Mouse (Mus musculus): Measurements from ENCODE around the gene S100a16.

Gene S100a16

DNA sequence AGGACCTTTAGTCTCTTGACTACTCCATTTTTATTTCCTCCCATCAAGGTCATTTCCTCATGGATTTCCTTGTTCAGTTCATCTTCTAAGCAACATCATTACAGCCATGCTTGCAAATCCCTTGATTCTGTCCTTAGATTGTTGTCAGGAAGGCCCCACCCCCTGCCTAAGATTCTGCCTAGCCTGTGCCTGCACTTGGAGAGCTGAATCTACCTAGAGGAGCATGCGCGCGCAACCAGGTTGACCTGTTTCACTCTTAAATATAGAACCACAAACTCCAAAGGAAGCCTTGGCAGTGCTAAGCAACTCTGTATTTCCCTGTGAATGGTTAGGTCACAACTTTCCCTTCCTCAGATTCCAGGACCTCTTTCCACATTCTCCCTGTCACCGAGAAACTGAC is 19.3 kb upstream of the S100a16 start:
- in situ Hi-C loops (cut with MboI; ENCODE audit: low sequenced_read_pairs), result no loop called here

DNA sequence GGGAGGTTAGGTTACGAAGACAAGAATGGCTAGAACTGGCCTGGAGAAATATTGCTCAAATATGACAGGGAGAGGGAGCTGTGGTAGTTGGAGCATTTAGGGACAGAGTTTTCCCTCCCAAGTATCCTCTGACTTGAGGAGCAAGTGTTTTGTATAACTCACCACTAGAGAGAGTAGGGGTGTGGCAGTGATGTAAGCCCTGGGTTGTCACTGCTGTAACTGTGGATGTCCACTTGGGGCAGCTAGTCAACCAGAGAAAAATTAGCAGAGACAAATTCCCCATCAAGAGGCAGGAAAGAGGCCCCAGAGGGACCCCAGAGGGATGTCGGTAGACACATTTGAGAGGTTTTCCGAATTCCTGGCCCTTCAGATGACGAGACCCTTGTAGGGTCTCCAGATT is 11.6 kb upstream of the S100a16 start:
- in situ Hi-C loops (cut with MboI; ENCODE audit: low sequenced_read_pairs), result no loop called here

DNA sequence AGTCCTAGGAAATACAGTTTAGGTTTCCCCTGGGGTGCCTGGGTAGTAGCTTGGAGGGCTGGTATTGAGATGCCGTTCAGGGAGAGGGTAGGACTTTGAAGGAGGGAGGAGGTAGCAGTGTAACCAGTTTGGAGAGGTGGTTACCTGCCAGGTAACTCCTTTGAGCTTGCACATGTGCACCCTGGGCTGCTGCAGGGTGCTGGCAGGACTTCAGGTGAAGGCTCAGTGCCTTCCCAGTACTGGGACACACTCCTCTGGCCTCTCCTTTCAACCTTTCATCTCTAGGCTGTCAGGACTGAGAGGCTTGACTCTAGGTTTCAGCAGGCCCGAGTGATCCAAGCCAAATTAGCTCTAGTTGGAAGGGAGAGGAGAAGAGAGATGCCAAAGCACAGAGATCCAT is 11.0 kb upstream of the S100a16 start:
- in situ Hi-C loops (cut with MboI; ENCODE audit: low sequenced_read_pairs), result no loop called here

DNA sequence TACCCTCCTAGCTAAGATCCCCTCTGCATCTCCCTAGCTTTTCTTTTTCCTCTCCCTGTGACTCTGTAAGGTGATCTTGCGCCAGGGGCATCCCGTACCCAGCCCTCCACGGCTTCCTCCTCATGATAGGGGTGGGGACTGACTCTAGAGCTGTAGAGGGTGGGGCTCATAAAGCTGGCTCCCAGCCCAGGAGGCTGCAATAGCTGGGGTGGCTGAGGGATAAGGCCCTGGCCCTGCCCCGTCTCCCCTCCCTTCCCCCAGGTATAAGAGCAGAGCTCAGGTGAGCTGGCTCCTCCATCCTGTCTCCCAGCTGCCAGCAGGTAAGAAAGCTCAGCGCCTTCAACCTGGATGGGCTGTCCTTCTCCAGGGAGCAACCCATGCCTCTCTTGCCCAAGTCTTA is 10.5 kb upstream of the S100a16 start, which contains the start of gene S100a14:
Gene S100a14, plus strand, starts transcription at position 277 of the 400 bp plus-strand sequence.
- in situ Hi-C loops (cut with MboI; ENCODE audit: low sequenced_read_pairs), result no loop called here

DNA sequence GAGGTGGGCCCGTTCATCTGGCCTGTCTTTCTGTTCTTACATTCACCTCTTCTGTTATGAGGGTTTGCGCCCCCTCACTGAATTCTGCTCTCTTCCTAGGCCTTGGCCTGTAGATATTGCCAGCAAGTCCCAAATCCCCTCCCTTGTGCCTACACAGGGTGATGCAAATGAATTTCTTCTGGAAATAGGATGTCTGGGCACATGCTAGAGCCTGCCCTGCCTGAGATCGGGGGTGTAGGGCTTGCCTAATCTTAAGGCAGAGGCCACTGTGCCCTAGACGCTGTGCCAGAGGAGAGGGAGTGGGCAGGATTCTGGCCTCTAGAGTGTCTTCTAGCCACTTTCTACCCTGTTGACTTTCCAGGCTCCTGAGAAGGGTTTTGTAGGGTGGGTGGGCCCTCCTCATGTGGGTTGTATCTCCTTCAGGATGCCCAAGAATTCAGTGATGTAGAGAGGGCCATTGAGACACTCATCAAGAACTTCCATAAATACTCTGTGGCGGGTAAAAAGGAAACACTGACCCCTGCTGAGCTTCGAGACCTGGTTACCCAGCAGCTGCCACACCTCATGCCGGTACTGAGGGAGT is 9.7 kb upstream of the S100a16 start:
- in situ Hi-C loops (cut with MboI; ENCODE audit: low sequenced_read_pairs), result no loop called here

DNA sequence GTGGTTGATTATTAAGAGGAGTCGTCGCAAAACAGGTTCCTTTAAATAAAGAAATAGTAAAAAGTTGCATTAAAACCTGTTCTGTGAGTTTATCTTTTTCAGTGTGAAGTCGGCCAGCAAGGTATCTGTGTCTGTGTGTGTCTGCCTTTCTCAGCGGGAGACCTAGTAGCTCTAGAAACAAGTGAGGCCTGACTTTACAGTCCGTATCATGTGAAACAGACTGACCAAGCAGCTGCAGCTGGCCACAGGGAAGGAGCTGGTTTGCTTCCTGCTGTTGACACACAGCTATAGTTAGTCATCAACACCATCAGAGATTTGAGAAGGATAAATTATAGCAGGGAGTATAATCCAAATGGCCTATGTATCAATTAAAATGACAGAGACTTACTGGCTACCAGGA is 5.3 kb upstream of the S100a16 start:
- in situ Hi-C loops (cut with MboI; ENCODE audit: low sequenced_read_pairs), result no loop called here

DNA sequence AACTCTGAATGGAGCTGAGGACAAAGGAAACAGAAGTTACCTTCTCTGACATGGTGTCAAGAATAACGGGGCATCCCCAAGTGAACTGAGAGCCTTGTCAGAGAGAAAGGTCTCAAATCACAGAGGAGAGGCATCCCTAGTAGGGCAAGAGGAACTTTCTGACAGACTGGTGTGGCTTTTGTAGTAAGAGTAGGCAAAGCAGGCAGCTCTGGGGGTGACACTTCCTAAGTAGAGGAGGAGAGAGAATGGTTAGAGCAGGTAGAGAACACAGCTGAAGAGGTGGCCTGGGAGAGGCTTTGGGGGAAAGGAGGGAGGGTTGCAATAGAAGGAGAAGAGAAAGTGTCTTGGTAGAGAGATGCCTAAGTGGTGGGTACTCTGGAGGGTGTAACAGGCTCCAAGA is 1.6 kb upstream of the S100a16 start:
- in situ Hi-C loops (cut with MboI; ENCODE audit: low sequenced_read_pairs), result no loop called here

DNA sequence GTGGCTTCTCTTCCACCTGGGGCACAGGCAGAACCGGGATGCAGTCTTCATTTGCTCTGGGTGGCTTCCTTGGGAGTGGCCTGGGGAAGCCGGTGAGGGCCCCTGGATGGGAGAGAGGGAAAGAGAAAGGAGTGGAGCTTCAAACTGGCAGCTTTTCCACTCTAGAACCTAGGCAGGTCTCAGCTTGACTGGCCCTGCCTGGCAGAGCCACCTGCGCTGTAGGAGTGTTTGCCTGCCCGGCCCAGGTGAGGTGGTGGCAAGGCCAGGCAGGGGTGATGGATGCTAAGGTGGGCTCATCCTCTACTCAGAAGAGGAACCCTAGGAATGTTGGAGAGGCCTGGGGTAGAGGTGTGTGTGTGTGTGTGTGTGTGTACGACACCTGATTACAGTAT is 847 bp downstream of the S100a16 start:
- in situ Hi-C loops (cut with MboI; ENCODE audit: low sequenced_read_pairs), result no loop called here

DNA sequence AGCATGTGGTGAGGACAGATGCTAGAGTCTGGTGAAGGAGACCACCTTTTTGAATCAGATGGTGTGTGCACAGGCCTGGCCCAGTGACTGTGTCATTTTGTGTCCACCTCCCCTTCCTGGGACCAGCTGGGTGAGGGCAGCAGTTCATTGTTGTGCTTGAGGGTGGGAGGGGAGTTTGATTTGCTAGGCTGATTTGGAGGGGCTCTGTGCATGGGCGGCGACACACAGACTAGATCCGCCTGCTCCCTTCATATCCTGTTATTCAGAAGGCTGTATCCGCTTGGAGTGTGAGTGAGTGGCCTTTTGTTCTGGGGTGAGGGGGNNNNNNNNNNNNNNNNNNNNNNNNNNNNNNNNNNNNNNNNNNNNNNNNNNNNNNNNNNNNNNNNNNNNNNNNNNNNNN is 3.9 kb downstream of the S100a16 start:
- in situ Hi-C loops (cut with MboI; ENCODE audit: low sequenced_read_pairs), result no loop called here

DNA sequence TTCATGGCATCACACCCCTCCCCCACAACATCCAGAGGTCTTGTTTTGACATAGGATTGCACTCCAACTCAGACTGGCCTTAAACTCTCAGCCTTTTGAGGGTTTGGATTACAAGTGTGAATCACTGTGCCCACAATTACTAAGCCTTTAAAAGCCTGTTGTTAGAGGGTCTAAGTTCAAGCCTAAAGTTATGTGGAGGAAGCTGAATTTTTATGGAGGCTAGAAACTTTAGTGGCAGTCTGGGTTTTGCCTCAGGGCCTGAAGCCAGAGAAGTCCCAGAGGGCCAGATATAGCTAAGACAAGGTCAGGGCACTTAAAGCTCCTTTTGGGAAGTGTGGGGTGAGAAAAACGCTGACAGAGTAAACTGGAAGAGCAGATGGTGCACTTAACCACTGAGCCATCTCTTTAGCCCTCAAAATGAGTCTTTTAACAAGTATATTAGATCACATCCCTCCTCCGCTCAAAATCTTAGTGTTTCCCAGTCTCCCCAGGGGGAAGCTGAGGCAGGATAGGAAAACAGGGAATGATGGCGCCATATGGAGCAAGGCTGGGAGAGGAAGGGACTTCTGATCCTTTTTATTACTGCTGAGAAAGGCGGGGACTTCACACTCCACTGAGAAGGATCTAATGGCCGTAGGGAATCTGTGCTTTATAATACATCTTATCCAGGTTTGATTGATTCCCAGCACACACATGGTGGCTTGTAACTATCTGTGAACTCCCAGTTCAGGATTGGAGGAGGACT is 12.8 kb downstream of the S100a16 start:
- in situ Hi-C loops (cut with MboI; ENCODE audit: low sequenced_read_pairs), result no loop called here

DNA sequence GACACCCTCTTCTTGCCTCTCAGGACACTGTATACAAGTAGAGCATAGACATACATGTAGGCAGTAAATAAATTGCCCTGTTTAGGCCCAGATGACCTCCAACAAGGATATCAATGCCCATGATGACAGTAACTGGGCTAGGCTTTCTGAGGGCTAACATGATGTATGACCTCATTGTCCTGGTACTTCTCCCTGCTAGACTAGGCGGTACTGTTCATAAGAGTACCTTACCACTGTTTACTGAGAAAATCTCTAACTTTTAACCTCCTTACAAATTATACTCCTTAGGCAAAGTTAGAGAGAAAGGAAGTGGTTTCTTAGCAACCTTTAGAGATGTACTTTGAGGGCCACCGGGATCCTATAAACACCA is 13.4 kb downstream of the S100a16 start:
- in situ Hi-C loops (cut with MboI; ENCODE audit: low sequenced_read_pairs), result no loop called here

DNA sequence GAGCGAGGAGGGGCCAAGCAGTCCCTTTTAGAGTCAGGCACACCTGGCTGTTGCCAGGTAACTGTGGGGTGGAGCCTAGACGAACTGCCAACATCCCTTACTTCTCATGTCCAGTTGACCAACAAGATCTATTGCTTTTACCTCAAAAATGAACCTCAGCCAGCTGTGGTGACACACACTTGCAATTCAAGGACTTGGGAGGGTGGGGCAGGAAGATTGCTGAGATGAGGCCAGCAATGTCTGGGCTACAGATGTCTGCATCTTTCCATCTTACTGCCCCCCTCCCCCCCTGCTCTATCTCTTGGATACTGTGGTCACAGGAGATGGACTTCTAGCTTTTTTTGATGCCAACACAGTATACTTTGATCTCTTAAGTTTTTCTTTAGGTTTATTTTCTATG is 15.2 kb downstream of the S100a16 start:
- in situ Hi-C loops (cut with MboI; ENCODE audit: low sequenced_read_pairs), result no loop called here

DNA sequence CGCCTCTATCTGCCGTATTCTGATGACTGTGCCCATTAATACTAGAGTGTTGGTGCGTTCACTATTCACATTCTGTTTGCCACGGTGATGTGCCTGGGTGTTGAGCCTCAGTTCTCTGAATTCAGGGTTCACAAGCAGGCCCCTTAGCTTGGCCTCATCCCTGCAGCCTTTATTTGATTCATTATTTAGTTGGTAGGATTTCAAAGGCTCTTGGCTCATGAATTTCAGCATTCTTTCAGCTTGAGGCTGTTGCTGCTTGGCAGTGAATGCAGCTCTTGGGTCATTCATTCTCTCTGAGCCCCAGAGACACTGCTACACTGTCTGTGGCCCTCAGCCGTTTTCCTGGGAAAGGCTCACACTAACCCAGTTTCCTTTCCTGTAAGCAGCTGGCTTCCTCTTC is 18.9 kb downstream of the S100a16 start:
- in situ Hi-C loops (cut with MboI; ENCODE audit: low sequenced_read_pairs), result no loop called here

DNA sequence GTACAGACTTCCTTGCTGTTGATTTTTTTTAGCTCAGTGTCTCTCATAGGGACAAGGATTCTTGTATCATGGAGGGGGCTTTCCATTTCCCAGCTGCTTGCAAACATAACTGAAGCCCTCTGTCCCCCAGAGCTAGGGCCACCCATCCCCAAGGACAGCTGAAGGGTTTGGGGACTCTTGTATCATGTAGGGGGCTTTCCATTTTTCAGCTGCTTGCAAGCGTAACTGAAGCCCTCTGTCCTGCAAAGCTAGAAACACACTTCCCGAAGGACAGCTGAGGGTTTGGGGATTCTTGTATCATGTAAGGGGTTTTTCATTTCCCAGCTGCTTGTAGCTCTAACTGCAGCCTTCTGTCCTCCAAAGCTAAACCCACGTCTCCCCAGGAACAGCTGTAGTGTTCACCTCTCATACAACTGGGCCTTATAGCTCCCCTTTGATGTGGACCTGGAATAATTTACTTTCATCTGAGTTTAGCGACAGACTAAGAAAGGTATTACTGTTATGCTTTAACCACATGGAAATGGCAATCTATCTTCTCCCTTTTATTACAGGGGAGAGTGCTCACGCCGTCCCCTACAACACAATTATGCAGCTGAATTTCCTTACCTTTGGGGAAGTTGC is 23.1 kb downstream of the S100a16 start, which contains the start of gene S100a3:
Gene S100a3, plus strand, starts transcription at position 571 of the 621 bp plus-strand sequence.
- in situ Hi-C loops (cut with MboI; ENCODE audit: low sequenced_read_pairs), result no loop called here

DNA sequence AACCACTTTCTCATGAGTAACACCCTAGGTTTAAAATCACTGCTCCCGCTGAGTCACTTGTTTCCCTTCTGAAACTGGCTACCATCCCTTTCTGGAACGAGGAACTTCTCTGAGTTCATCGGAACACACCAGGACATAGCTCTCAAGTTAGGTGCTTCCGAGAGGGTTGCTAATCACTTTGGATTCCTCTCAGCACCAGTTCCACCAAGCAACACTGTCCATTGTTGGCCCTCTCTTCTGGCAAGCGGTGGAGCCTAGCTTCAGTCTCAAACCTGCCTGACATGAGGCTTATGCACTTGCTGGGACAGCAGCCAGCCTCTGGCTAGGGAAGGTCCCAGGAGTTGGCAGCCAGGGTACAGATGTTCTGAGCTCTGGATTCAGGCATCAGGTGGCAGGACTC is 37.6 kb downstream of the S100a16 start:
- in situ Hi-C loops (cut with MboI; ENCODE audit: low sequenced_read_pairs), result no loop called here

DNA sequence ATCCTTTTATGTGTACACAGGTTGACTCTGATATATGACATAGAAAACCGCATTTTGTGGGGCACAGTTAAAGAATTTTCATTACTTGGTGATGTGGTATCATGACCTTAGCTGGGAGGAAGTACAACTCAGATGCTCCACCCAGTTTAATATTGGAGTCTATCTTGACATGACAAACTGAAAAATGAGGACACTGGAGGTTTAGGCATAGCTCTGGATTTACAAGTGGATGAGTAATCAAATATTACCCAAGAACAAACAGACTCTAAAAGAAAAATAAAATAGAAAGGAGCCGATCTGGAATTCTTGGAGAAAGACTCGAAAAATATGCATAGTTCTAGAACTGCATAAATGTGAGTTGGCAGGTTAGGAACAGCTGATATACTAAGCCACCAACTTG is 38.3 kb downstream of the S100a16 start:
- in situ Hi-C loops (cut with MboI; ENCODE audit: low sequenced_read_pairs), result no loop called here

DNA sequence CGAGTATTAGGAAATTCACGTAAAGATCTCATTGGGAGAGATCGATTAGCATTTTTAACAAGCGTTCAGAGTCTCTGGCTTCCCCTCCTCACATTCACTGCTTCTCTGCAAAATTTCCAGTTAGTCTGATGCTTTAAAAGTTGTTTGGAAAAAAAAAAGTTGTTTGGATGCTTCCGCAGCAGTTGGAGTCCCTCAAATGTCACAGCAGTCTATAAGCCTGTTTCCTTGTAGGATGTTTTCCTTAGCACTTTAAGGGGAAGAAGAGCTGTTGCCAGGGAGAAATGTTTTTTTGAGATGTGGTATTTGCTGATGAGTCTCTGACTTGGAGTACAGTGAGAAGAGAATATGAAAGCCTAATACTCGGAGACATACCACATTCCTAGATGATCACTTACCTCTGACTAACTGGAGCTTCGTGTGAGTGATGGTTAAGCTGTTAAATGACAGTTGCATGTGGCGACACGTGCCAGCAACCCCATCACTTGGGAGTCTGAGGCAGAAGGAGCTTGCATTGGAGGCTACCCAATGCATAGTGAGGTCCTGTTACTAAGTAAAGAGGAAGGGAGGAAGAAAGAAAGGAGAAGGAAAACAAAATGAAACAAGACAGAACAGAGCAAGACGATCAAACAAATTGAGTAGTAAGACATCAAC is 39.4 kb downstream of the S100a16 start:
- in situ Hi-C loops (cut with MboI; ENCODE audit: low sequenced_read_pairs), result no loop called here

DNA sequence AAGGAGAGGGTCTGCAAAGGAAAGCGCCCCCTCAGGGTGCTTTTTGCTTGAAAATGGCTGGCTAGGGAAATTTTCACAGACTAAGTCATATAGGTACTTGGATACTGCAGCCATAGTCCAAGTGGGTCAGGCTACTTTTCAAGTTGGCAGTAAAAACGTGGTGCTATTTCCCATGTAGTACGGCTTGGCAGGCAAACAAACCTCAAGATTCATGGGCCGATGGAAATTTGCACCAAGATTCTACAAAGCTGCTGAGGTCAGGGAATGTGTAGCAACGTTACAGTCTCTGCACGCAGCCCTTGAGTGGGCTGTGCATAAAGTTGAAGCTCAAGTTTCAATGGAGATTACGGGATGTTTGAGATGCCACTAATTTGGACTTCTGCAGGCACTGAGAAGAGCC is 42.4 kb downstream of the S100a16 start:
- in situ Hi-C loops (cut with MboI; ENCODE audit: low sequenced_read_pairs), result no loop called here

DNA sequence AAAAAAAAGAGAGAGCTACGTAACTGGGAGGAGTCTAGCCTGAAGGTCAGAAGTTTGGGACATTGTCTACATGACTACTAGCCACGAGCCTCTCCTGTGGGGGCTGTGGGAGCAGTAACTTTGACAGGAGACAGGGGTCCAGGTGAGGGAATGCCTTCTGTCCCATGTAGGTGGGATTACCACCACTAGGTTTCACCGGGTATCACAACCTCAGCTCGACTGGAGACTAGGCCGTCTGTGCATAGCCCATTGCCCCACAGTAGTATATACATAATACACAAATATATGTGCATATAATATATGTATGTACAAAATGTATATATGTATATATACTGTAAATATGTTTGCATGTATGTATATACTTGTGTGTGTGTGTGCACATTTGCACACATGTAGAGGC is 44.1 kb downstream of the S100a16 start:
- in situ Hi-C loops (cut with MboI; ENCODE audit: low sequenced_read_pairs), result no loop called here

DNA sequence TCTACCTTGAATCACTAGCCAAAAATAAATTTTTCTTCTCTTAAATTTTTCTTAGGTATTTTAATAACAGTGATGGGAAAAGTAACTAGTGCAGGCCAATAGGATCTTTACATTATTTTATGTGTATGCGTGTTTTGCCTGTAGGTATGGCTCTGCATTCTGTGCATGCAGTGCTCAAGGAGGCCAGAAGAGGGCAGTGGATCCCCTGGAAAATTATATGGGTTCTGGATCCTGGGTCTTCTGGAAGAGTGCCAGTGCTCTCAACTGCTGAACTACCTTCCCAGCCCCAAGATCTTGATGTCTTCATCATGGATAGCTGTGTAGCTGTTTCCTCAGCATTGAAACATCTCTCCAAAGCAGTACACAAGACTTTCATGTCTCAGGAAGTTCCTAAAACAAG is 45.1 kb downstream of the S100a16 start:
- in situ Hi-C loops (cut with MboI; ENCODE audit: low sequenced_read_pairs), result no loop called here

DNA sequence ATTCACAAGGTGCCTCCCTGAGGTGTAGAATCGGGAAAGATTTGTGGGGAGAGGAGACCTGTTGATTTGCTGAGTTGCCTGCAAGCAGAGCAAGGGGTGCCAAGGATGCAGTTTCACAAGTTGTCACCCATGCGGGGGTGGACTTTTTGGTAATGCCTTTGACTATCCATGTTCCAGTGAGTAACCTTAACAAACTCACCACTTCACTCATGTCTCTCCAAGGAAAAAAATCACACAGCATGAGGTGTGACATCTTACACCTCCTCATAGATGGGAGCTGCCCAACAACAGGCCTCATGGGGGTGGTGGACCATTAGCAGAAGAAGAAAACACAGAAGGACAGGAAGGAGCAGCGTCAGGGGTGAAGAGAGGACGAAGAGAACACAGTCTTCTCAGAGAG is 45.5 kb downstream of the S100a16 start:
- in situ Hi-C loops (cut with MboI; ENCODE audit: low sequenced_read_pairs), result no loop called here

DNA sequence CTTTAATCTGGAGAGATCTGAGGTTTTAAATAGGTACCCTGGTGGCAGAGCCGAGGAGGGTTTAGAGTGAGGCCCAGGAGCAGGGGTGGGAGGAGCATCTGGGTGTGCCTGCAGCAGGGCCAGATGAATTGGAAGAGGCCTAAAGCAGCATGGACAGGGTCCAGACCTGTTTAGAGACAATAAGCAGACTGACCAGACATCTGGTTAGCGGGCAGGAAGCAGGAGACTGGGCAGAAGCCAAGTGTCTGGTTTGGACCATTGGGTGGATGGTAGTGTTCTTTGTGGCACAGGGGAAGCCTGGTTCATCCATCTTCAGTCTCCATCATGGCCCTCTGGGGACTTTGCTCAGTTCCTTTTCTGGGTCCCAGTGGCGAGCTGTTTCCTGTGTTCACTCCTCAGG is 46.8 kb downstream of the S100a16 start:
- in situ Hi-C loops (cut with MboI; ENCODE audit: low sequenced_read_pairs), result no loop called here
